8 mouse cellular contexts compared by ENCODE assay signal in genomic region chr8:92855171-92855894, GRCm38 (mm10). TPM values are rescaled to one million over a fixed set of nuclear protein-coding genes. Genes with fewer than 3 reads are reported as not detected.
DNase-seq lines count a peak whose midpoint lies in the region; ATAC-seq and TF ChIP-seq lines count a peak whose summit lies in the region.

Lpcat2 (plus strand) TSS chr8:92855339.

- no peaks in the 10 kb centered on the region for H3K27me3 ChIP-seq in MEL (ENCODE audit: control insufficient read depth in 1 of 2, insufficient read depth in 2 of 2, low read length in 2 of 2)
- peaks cover 19% of the 10 kb centered on the region for H3K27me3 ChIP-seq in hindbrain, embryonic 10.5 days (ENCODE audit: insufficient read depth, poor library complexity, severe bottlenecking)
- no peaks in the 10 kb centered on the region for H3K27me3 ChIP-seq in lung, embryonic 15.5 days

- no peak for TF ChIP-seq RAD21 in MEL (IDR thresholded peaks at IDR 0.05; ENCODE audit: low read depth, low read length)

- TF ChIP-seq POLR2A in MEL (IDR thresholded peaks at IDR 0.05; ENCODE audit: control insufficient read depth in 1 of 2, insufficient read depth in 1 of 2, low read depth in 1 of 2, low read length in 2 of 2, poor library complexity in 1 of 2) = peak in 1 of 2 experiments; percentile 67; a peak in 1 of 4 replicates

- H3K4me1 ChIP-seq in MEL (ENCODE audit: control insufficient read depth in 1 of 2, insufficient read depth in 2 of 2, low read length in 2 of 2) = peaks cover 13 to 22% of the 10 kb centered on the region in 2 experiments
- H3K4me1 ChIP-seq in hindbrain, embryonic 10.5 days (replicated peaks) = peaks cover 35% of the 10 kb centered on the region
- H3K4me1 ChIP-seq in lung, embryonic 15.5 days = peaks cover 52% of the 10 kb centered on the region

- peak within 1 kb of the TSS; percentile 88 for H3K9ac ChIP-seq in MEL (ENCODE audit: control insufficient read depth, low read depth, low read length, poor library complexity, severe bottlenecking)
- H3K9ac ChIP-seq in lung, embryonic 15.5 days = peak within 1 kb of the TSS; percentile 58

- ATAC-seq in lung, embryonic 15.5 days (ENCODE audit: borderline replicate concordance, extremely low read depth, low FRiP score, low TSS enrichment) = peak; percentile 36; the same call in 1 of the 2 replicates
- no peak for ATAC-seq in neutrophil, adult 5-6 weeks (ENCODE audit: extremely low read depth, insufficient number of reproducible peaks, low FRiP score, poor library complexity, severe bottlenecking)

- peak; percentile 86 for DNase-seq in MEL (ENCODE audit: low read depth, low spot score)
- DNase-seq in cerebellum, adult 8-10 months = peak; percentile 8
- DNase-seq in frontal cortex, adult 2 months (ENCODE audit: extremely low spot score in 1 of 2, low spot score in 1 of 2) = peak; percentile 48 to 88
- peak; percentile 74 for DNase-seq in hindbrain, embryonic 10.5 days (ENCODE audit: low spot score)
- DNase-seq in layer of hippocampus, adult 9-11 months = peak; percentile 81
- peak; percentile 68 for DNase-seq in testis, postnatal 14 days (ENCODE audit: low spot score)

- no peak for TF ChIP-seq EP300 in MEL (IDR thresholded peaks at IDR 0.05; ENCODE audit: low read depth in 1 of 2, low read length in 2 of 2)

- peak within 1 kb of the TSS; percentile 83 to 92 for H3K4me3 ChIP-seq in MEL (ENCODE audit: control insufficient read depth in 1 of 2, insufficient read depth in 1 of 2, low read depth in 2 of 2, low read length in 2 of 2)
- peak within 1 kb of the TSS; percentile 69 for H3K4me3 ChIP-seq in hindbrain, embryonic 10.5 days
- peak within 1 kb of the TSS; percentile 60 for H3K4me3 ChIP-seq in lung, embryonic 15.5 days

- H3K27ac ChIP-seq in MEL (ENCODE audit: control insufficient read depth, low read depth, low read length) = peak within 1 kb of the TSS; percentile 95
- H3K27ac ChIP-seq in hindbrain, embryonic 10.5 days = peak within 1 kb of the TSS; percentile 85
- H3K27ac ChIP-seq in lung, embryonic 15.5 days = no peak within 1 kb of the TSS

- H3K36me3 ChIP-seq in MEL (ENCODE audit: control insufficient read depth in 1 of 2, insufficient read depth in 2 of 2, low read length in 2 of 2) = peaks cover 0 to 17% of the 10 kb centered on the region in 2 experiments; a peak in 2 of 4 replicates
- peaks cover 11% of the 10 kb centered on the region for H3K36me3 ChIP-seq in hindbrain, embryonic 10.5 days
- H3K36me3 ChIP-seq in lung, embryonic 15.5 days = 0 out of 2 replicates have a peak, but pooled peaks cover 9% of the 10 kb centered on the region

- H3K79me2 ChIP-seq in MEL (ENCODE audit: control insufficient read depth, insufficient read depth, low read length, poor library complexity) = peaks cover 15% of the 10 kb centered on the region

- no peaks in the 10 kb centered on the region for H3K9me3 ChIP-seq in MEL (replicated peaks; ENCODE audit: insufficient read depth, low read length)
- 0 out of 2 replicates have a peak, but pooled peaks cover 5% of the 10 kb centered on the region for H3K9me3 ChIP-seq in hindbrain, embryonic 10.5 days
- H3K9me3 ChIP-seq in lung, embryonic 15.5 days = no peaks in the 10 kb centered on the region

- WGBS in hindbrain, embryonic 10.5 days = 1% methylated on average over 50 of the region's 50 CpGs
- 2% methylated on average over 50 of the region's 50 CpGs for WGBS in lung, embryonic 15.5 days

- peak within 1 kb of the TSS; percentile 84 for H3K4me2 ChIP-seq in lung, embryonic 15.5 days

- no peak for TF ChIP-seq CTCF in MEL (IDR thresholded peaks at IDR 0.05 in 2 of 3, conservative IDR thresholded peaks at IDR 0.05 in 1 of 3; ENCODE audit: control insufficient read depth in 1 of 3, insufficient read depth in 1 of 3, low read depth in 2 of 3, low read length in 3 of 3, poor library complexity in 1 of 3, severe bottlenecking in 1 of 3)

TF ChIP-seq in MEL, 35 proteins besides CTCF, POLR2A, EP300 and RAD21:
- TF ChIP-seq MXI1 (IDR thresholded peaks at IDR 0.05; ENCODE audit: low read depth, low read length) = 0 out of 2 replicates have a peak, but pooled peaks have one; percentile 1
- no peak for TF ChIP-seq MAX (IDR thresholded peaks at IDR 0.05; ENCODE audit: low read length)
- TF ChIP-seq TCF12 (IDR thresholded peaks at IDR 0.05; ENCODE audit: low read depth, low read length) = 0 out of 2 replicates have a peak, but pooled peaks have one; percentile 7
- TF ChIP-seq NRF1 (IDR thresholded peaks at IDR 0.05; ENCODE audit: insufficient read depth, low read depth, low read length, poor library complexity, severe bottlenecking) = peak; percentile 78
- TF ChIP-seq NELFE (IDR thresholded peaks at IDR 0.05; ENCODE audit: low read depth, low read length) = peak; percentile 43; the same call in 1 of the 2 replicates

RNA-seq across cellular contexts. Expression of gene Lpcat2, which starts in this region (rescaled TPM):
- total RNA-seq in MEL (2012; rRNA removed) = 5.2 and 5.9 TPM in 2 replicates
- polyA plus RNA-seq in MEL (2012; ENCODE audit: insufficient read depth in 1 of 2, insufficient read length in 2 of 2, low read depth in 1 of 2, low replicate concordance in 2 of 2, missing spikeins in 1 of 2) = 1 to 10 TPM in 1 of 2 experiments, not detected in 1; 7.5 TPM
- polyA plus RNA-seq in frontal cortex, adult 2 months (2012; rRNA removed) = 12.6 and 17.2 TPM in 2 replicates
- 3.4 and 4.3 TPM in 2 replicates for polyA plus RNA-seq in hindbrain, embryonic 10.5 days (2016; fragmentation: Nextera tagmentation; extraction: Ambion mirVana)
- 7.8 TPM in 2 replicates for polyA plus RNA-seq in lung, embryonic 15.5 days (2015; fragmentation: Nextera tagmentation; extraction: Ambion mirVana)
- total RNA-seq in neutrophil, adult 5-6 weeks (2017) = 159 and 165 TPM in 2 replicates

Comparison
In these comparisons a context has a peak if more than half of its experiments do, and no peak if none do; other contexts are left out.
1. RNA of gene Lpcat2 (total RNA-seq): 159 to 165 TPM in neutrophil, adult 5-6 weeks; 5.2 to 5.9 TPM in MEL; every median in the first group is over 10 times any median in the second.
2. DNase-seq: peak in every context shown above with its lines; median percentile 86 in MEL; 81 in layer of hippocampus, adult 9-11 months; 74 in hindbrain, embryonic 10.5 days; 68 in frontal cortex, adult 2 months; 68 in testis, postnatal 14 days; 8 in cerebellum, adult 8-10 months.
3. Peak in every context shown above with its lines, with median percentiles within 50 percentile points of each other: H3K4me3 ChIP-seq.